Mouse (Mus musculus): ENCODE results near the gene Pole. TPM values are rescaled to one million over a fixed set of nuclear protein-coding genes. Genes with fewer than 3 reads are reported as not detected.

Pole gene
- total RNA-seq, 2 experiments from 2014 or later: 0.98 to 1.5 TPM

DNA sequence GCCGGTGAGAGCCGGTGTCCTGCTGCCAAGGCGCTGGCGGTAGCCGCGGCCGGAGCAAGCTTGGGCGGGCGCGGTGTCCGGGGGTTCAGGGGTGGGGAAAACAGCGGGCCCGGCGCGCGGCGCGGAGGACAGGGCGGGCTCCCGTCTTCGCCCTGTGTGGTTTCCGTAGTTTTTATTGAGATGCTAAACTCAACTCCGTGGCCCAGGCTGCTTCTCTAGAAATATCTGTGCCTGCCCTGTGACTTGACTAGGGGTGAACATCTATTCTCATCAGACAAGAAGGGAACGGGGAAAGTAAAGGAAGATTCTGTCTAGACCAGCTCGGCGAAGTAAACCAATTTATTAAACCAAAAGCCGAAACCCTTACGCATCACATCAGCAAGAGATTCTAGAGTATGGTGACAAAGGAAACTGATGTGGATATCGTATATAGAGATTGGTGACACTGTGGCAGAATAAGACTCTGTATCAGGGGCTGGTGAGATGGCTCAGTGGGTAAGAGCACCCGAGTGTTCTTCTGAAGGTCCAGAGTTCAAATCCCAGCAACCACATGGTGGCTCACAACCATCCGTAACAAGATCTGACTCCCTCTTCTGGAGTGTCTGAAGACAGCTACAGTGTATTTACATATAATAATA, 459 bp downstream of the Pole start:
- Histone ChIP-seq H3K27ac (no peak overlapping the region), H3K4me3 (peak overlapping the region; percentile 74)
- no peak for DNase-seq (ENCODE audit: extremely low spot score in 1 of 2, low spot score in 2 of 2)
- no peak for TF ChIP-seq CTCF (IDR thresholded peaks at IDR 0.05)
- intact Hi-C loops (cut with DNase I): no loop called here

- DNase-seq (ENCODE audit: extremely low spot score in 1 of 2, low spot score in 2 of 2): no peak
- Histone ChIP-seq H3K4me3 (no peak overlapping the region), H3K27ac (no peak overlapping the region)
- intact Hi-C loops (cut with DNase I): no loop called here
- TF ChIP-seq CTCF (IDR thresholded peaks at IDR 0.05): no peak
Measured at GRCm38 (mm10) chr5:110287084-110287475, 974 bp downstream of the Pole start.

DNA sequence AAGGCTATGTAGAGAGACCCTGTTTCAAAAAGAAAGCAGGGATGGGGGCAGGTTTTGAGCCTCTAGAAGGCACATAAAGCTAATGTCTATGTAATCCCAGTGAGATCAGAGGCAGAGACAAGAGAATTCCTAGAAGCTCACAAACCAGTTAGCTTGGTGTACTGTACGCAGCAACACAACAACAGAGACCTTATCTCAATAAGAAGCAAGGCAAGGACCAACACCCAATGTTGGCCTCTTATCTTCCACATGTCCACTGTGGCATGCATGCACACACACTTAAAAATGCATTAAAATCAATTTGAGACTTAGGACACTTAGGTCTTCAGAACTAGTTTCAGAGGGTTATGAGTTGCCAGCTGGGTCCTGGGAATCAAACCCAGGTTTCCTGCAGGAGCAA, 5.5 kb downstream of the Pole start:
- no peak for TF ChIP-seq CTCF (IDR thresholded peaks at IDR 0.05)
- DNase-seq (ENCODE audit: extremely low spot score in 1 of 2, low spot score in 2 of 2): no peak
- intact Hi-C loops (cut with DNase I): no loop called here
- Histone ChIP-seq H3K4me3 (no peak overlapping the region), H3K27ac (no peak overlapping the region)

DNA sequence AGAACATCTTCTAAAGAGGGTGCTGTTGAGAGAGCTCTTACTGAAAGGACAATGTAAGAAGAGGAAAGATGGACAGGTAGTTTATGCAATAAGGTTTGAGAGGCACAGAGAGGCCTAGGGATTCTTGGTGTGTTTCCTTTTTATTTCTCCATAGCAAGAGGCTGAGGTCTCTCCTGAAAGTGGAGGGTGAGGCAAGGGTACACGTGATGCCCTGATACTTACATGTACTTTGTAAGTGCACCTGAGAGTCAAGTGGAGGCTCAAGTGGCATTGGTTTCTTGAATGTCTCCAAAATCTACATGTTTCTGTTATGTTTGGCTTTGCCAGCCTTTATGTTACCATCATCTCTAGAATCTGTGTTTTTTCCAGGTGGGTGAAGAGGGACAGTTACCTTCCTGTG, 10.5 kb downstream of the Pole start:
- intact Hi-C loops (cut with DNase I): no loop called here
- TF ChIP-seq CTCF (IDR thresholded peaks at IDR 0.05): no peak

GRCm38 (mm10) chr5:110300591-110300990, 14.5 kb downstream of the Pole start:
- no peak overlapping the region for H3K27ac ChIP-seq
- TF ChIP-seq CTCF (IDR thresholded peaks at IDR 0.05): no peak
- intact Hi-C loops (cut with DNase I): no loop called here

More for the DNA sequence above, 10.5 kb downstream of the Pole start:
- DNase-seq (ENCODE audit: extremely low spot score in 1 of 2, low spot score in 2 of 2): no peak
- Histone ChIP-seq H3K27ac (no peak overlapping the region), H3K4me3 (no peak overlapping the region)

DNA sequence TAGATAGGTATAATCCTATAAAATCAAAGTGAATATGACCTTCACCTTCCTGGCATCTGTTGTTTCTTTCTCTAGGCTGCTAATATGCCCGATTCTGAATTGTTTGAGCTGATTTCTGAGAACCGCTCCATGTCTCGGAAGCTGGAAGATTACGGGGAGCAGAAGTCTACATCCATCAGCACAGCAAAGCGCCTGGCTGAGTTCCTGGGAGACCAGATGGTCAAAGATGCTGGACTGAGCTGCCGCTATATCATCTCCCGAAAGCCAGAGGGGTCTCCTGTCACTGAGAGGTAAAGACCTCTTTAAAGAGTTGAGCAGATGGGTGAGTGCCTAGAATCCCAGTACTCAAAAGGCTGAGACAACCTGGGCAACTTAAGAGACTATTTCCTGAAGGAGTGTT, 22.8 kb downstream of the Pole start:
- DNase-seq (ENCODE audit: extremely low spot score in 1 of 2, low spot score in 2 of 2): no peak
- intact Hi-C loops (cut with DNase I): no loop called here
- no peak overlapping the region for H3K4me3 ChIP-seq
- no peak for TF ChIP-seq CTCF (IDR thresholded peaks at IDR 0.05)
- no peak overlapping the region for H3K27ac ChIP-seq

More at GRCm38 (mm10) chr5:110300591-110300990, 14.5 kb downstream of the Pole start:
- no peak for DNase-seq (ENCODE audit: extremely low spot score in 1 of 2, low spot score in 2 of 2)
- H3K4me3 ChIP-seq: no peak overlapping the region

DNA sequence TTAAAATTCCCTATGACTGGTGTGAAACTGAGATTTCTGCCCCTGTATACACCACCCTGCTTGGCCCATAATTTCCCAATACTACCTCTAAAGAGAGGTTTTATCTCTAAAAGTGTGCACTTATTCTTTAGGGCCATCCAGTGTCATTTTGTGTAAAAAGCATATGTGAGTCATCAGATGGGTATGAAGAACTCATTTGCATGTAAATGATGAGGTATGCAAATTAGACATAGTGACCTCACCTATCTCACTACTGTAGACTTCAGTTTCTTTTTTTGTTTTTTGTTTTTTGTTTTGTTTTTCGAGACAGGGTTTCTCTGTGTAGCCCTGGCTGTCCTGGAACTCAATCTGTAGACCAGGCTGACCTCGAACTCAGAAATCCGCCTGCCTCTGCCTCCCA, 27.0 kb downstream of the Pole start:
- intact Hi-C loops (cut with DNase I): no loop called here
- Histone ChIP-seq H3K27ac (no peak overlapping the region), H3K4me3 (no peak overlapping the region)
- no peak for DNase-seq (ENCODE audit: extremely low spot score in 1 of 2, low spot score in 2 of 2)
- TF ChIP-seq CTCF (IDR thresholded peaks at IDR 0.05): no peak

DNA sequence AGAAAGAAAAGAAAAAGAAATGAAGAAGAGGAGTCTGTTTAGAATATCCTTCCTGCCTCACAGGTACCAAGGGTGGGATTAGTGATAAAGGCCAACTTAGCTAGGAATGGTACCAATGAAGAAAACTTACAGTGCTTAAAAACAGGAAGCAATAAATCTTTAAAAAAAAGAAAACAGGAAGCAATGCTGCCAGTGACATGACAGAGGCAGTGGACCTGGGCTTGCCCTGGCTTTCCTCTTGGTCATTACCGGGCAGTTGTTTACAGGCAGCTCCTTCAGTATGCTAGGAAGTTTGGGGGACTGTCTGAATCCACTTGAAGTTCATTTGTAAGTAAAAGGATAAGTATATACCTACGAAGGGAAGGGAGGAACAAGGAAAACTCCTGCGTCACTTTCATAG, 44.4 kb downstream of the Pole start:
- TF ChIP-seq CTCF (IDR thresholded peaks at IDR 0.05): no peak
- intact Hi-C loops (cut with DNase I): no loop called here
- no peak overlapping the region for H3K27ac ChIP-seq
- H3K4me3 ChIP-seq: no peak overlapping the region
- no peak for DNase-seq (ENCODE audit: extremely low spot score in 1 of 2, low spot score in 2 of 2)

DNA sequence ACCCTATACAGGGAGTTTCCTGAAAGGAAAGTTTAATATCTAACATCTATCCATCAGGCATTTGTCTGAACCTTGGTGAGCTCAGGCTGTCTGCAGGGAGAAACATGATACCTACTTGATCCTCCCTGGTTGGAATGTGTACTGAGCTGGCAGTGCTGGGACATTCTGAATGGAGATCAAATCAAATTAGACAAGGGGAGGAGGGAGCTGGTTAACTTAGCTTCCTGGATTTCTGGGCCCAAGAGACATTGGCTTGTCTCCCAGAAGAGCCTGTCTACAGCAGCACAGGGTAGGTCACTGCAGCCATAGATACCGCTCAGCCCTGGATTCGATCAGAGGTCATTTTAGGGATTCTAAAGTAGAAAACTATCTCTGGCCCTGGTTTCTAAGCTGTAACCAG, 52.7 kb downstream of the Pole start:
- TF ChIP-seq CTCF (IDR thresholded peaks at IDR 0.05): no peak
- intact Hi-C loops (cut with DNase I): no loop called here
- H3K4me3 ChIP-seq: no peak overlapping the region
- DNase-seq (ENCODE audit: extremely low spot score in 1 of 2, low spot score in 2 of 2): no peak
- H3K27ac ChIP-seq: no peak overlapping the region

- intact Hi-C loops (cut with DNase I): no loop called here
- Histone ChIP-seq H3K4me3 (peak within 1 kb of the TSS; percentile 43), H3K27ac (no peak within 1 kb of the TSS)
- peak in 1 of 2 experiments; percentile 17 for DNase-seq (ENCODE audit: extremely low spot score in 1 of 2, low spot score in 2 of 2)
- no peak for TF ChIP-seq CTCF (IDR thresholded peaks at IDR 0.05)
Measured at GRCm38 (mm10) chr5:110342648-110343284, 56.7 kb downstream of the Pole start, which contains the start of gene P2rx2. TSS of gene P2rx2 (minus strand) at chr5:110343212.

DNA sequence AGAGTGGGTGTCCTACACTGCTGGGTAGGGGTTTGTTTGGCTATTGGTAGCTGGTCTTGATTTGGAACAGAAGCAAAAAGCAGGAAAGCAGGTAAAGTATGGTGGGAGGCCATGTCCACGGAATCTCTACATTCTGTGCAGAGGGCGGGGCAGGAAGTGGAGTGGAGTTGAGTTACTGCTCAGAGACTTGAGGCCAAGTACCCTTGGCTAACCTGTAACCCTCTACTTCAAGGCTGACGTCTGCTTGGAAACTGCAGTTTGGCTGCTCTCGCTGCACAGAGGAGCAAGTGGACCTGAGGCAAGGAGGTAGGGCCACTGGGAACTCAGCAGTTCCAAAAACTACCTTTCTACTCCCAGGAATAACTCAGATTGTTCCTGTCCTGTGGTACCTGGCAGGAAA, 58.4 kb downstream of the Pole start, which contains the start of gene Lrcol1:
TSS of gene Lrcol1 (plus strand) at position 207 of the 400 bp plus-strand sequence.
- no peak for DNase-seq (ENCODE audit: extremely low spot score in 1 of 2, low spot score in 2 of 2)
- intact Hi-C loops (cut with DNase I): no loop called here

GRCm38 (mm10) chr5:110345553-110345952, 59.4 kb downstream of the Pole start:
- no peak for TF ChIP-seq CTCF (IDR thresholded peaks at IDR 0.05)
- no peak for DNase-seq (ENCODE audit: extremely low spot score in 1 of 2, low spot score in 2 of 2)
- intact Hi-C loops (cut with DNase I): no loop called here
- Histone ChIP-seq H3K27ac (no peak overlapping the region), H3K4me3 (no peak overlapping the region)

More for the DNA sequence above, 58.4 kb downstream of the Pole start, which contains the start of gene Lrcol1:
- Histone ChIP-seq H3K27ac (no peak within 1 kb of the TSS), H3K4me3 (no peak within 1 kb of the TSS)
- no peak for TF ChIP-seq CTCF (IDR thresholded peaks at IDR 0.05)

GRCm38 (mm10) chr5:110347006-110347405, 60.9 kb downstream of the Pole start:
- TF ChIP-seq CTCF (IDR thresholded peaks at IDR 0.05): no peak
- Histone ChIP-seq H3K27ac (no peak overlapping the region), H3K4me3 (no peak overlapping the region)
- DNase-seq (ENCODE audit: extremely low spot score in 1 of 2, low spot score in 2 of 2): no peak
- intact Hi-C loops (cut with DNase I): no loop called here
